Mouse (Mus musculus) spleen, adult 2 months (tissue): ENCODE results near the gene Ifna14. TPM values are rescaled to one million over a fixed set of nuclear protein-coding genes. Genes with fewer than 3 reads are reported as not detected.
"Not testable (repeated sequence)": the region's sequence is repeated elsewhere in the genome, so short reads cannot be mapped to it uniquely, and the experiment has no call there.

Source experiments
- DNase-seq, 2 experiments: peaks; one replicate each; pipeline versions ENCODE4 v3.0.0 to v3.0.0-alpha.2; 2012 to 2021; ENCODE audit warnings: low spot score in 2 of 2, low read depth in 1 of 2
- H3K27ac ChIP-seq: fragments of 200-500 bp; 2 replicates; pipeline ENCODE4 v1.5.1; 2012; ENCODE audit warnings: low read length, inconsistent platforms; ENCODE audit not compliant: insufficient read depth
- H3K27me3 ChIP-seq: fragments of 200-500 bp; 2 replicates; pipeline ENCODE4 v1.6.1; 2012; ENCODE audit warnings: mild to moderate bottlenecking, moderate library complexity, low read length, inconsistent platforms; ENCODE audit not compliant: control insufficient read depth, insufficient read depth
- H3K36me3 ChIP-seq: fragments of 200-500 bp; 2 replicates; pipeline ENCODE4 v1.6.1; 2012; ENCODE audit warnings: mild to moderate bottlenecking, low read length, inconsistent platforms; ENCODE audit not compliant: control insufficient read depth, insufficient read depth
- H3K4me1 ChIP-seq: fragments of 200-500 bp; 2 replicates; pipeline ENCODE4 v1.6.1; 2011; ENCODE audit warnings: inconsistent platforms; ENCODE audit not compliant: control insufficient read depth, insufficient read depth, insufficient read length
- H3K4me3 ChIP-seq: fragments of 200-500 bp; 2 replicates; pipeline ENCODE4 v1.5.1; 2011; ENCODE audit warnings: mild to moderate bottlenecking, inconsistent platforms; ENCODE audit not compliant: insufficient read depth, insufficient read length; ENCODE audit errors: extremely low read depth
- CTCF ChIP-seq: fragments of 200-500 bp; IDR thresholded peaks from 2 replicates; pipeline ENCODE4 v1.5.1; 2011; ENCODE audit warnings: mild to moderate bottlenecking, inconsistent platforms; ENCODE audit not compliant: insufficient read depth, insufficient read length, insufficient replicate concordance; ENCODE audit errors: extremely low read depth
- POLR2A ChIP-seq: fragments of 200-500 bp; IDR thresholded peaks from 2 replicates; pipeline ENCODE4 v1.6.1; 2011; ENCODE audit warnings: low read depth, low read length, inconsistent platforms
- WGBS: fragments of 180-500 bp; shearing (Covaris S2); methylation state at CpG from one replicate; pipeline ENCODE4 v1.1.7; 2018; 5-methylcytosine and 5-hydroxymethylcytosine counted together
- polyA plus RNA-seq: library from polyadenylated mRNA; depleted of rRNA; stranded (reverse); fragments of >200 nt; gene quantifications from 2 replicates; pipeline ENCODE4 v1.2.3, GENCODE M21; 2012; rRNA removed

Ifna14 gene
- polyA plus RNA-seq = not detected in 2 replicates

DNA sequence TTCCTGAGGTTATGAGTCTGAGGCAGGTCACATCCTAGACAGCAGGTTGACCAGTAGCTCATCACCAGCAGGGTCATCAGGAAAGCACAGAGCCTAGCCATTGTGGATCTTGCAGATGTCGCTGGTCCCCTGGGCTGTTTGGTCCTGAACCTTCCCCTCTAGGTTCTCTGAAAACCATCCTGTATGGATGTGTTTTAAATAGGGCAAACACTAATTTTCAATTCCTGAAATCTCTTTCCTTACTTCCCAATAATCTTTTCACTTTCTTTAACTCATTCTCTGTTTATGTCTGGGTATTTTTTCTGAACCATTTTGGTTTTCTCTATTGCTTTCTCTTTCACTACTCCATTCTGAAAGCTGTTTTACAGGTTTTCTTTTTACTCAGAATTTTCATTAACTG, at the start of gene Ifna14:
Gene Ifna14 (minus strand): TSS at position 101 of the 400 bp plus-strand sequence.
- Histone ChIP-seq H3K4me3 (no peak within 1 kb of the TSS), H3K27me3 (no peaks in the 10 kb centered on the region), H3K4me1 (no peaks in the 10 kb centered on the region), H3K27ac (no peak within 1 kb of the TSS), H3K36me3 (no peaks in the 10 kb centered on the region)
- TF ChIP-seq POLR2A = no peak
- no peak for TF ChIP-seq CTCF
- 75% methylated on average over 1 of the region's 1 CpGs for WGBS
- no peak for DNase-seq

DNA sequence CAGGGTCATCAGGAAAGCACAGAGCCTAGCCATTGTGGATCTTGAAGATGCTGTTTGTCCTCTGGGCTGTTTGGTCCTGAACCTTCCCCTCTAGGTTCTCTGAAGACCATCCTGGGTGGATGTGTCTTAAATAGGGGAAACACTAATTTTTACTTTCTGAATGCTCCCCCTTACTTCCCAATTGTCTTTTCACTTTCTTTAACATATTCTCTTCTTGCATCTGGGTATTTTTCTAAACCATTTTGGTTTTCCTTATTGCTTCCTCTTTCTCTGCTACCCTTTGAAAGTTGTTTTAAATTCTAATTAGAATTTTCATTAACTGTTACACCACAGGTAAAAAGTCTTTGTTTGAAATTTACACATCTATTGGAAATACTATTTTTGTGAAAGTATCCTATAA, 31.7 kb upstream of the Ifna14 start, which contains the start of gene Ifna12:
Gene Ifna12 (minus strand): TSS at position 101 of the 400 bp plus-strand sequence.
- Histone ChIP-seq H3K27me3 (no peaks in the 10 kb centered on the region), H3K27ac (no peak within 1 kb of the TSS), H3K36me3 (no peaks in the 10 kb centered on the region), H3K4me3 (no peak within 1 kb of the TSS), H3K4me1 (no peaks in the 10 kb centered on the region)
- DNase-seq = no peak
- TF ChIP-seq POLR2A (no peak), CTCF (no peak)

DNA sequence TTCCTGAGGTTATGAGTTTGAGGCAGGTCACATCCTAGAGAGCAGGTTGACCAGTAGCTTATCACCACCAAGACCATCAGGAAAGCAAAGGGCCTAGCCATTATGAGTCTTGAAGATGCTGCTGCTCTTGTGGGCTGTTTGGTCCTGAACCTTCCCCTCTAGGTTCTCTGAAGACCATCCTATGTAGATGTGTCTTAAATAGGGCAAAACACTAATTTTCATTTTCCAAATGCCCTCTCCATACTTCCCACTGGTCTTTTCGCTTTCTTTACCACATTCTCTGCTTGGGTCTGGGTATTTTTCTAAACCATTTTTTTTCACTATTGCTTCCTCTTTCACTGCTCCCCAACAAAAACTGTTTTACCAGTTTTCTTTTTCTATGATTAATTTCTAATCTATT, 20.7 kb upstream of the Ifna14 start, which contains the start of gene Ifna9:
Gene Ifna9 (minus strand): TSS at position 101 of the 400 bp plus-strand sequence.
- Histone ChIP-seq H3K4me3 (no peak within 1 kb of the TSS), H3K27me3 (no peaks in the 10 kb centered on the region), H3K4me1 (no peaks in the 10 kb centered on the region), H3K27ac (no peak within 1 kb of the TSS), H3K36me3 (no peaks in the 10 kb centered on the region)
- DNase-seq = no peak
- TF ChIP-seq CTCF = no peak
- no peak for TF ChIP-seq POLR2A
- 49% methylated on average over 1 of the region's 1 CpGs for WGBS

DNA sequence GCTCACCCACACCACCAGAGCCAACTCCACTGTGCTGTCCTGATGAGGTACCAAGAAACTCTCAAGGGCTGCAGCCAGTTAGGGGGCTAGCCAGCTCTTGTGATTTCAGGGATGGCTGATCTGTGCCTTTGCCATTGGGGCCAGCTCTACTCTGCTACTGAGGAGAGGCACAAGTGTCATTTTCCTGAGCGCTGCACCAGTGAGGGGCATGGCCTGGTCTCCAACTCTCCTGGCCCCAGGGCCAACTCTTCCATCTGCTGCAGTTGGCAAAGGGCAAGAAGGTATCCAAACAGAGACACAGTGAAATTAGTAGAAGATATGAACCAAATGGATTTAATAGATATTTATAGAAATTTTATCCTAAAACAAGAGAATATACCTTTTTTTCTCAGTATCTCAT, 9.8 kb downstream of the Ifna14 start:
- DNase-seq = no peak
- no peak for TF ChIP-seq CTCF
- no peak for TF ChIP-seq POLR2A
- Histone ChIP-seq H3K27me3 (no peaks in the 10 kb centered on the region), H3K36me3 (no peaks in the 10 kb centered on the region), H3K4me1 (no peaks in the 10 kb centered on the region), H3K4me3 (no peak overlapping the region), H3K27ac (no peak overlapping the region)
- WGBS = 91% methylated on average over 1 of the region's 1 CpGs

DNA sequence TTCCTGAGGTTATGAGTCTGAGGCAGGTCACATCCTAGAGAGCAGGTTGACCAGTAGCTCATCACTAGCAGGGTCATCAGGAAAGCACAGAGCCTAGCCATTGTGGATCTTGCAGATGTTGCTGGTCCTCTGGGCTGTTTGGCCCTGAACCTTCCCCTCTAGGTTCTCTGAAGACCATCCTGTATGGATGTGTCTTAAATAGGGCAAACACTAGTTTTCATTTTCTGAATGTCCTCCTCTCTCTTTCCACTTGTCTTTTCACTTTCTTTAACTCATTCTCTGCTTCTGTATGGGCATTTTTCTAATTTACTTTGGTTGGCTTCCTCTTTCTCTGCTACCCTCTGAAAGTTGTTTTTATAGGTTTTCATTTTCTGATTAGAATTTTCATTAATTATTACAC, 13.5 kb downstream of the Ifna14 start, which contains the start of gene Ifna15:
Gene Ifna15 (minus strand): TSS at position 101 of the 400 bp plus-strand sequence.
- not testable (repeated sequence) for H3K4me1 ChIP-seq, H3K36me3 ChIP-seq, H3K27ac ChIP-seq, DNase-seq, H3K27me3 ChIP-seq, H3K4me3 ChIP-seq

DNA sequence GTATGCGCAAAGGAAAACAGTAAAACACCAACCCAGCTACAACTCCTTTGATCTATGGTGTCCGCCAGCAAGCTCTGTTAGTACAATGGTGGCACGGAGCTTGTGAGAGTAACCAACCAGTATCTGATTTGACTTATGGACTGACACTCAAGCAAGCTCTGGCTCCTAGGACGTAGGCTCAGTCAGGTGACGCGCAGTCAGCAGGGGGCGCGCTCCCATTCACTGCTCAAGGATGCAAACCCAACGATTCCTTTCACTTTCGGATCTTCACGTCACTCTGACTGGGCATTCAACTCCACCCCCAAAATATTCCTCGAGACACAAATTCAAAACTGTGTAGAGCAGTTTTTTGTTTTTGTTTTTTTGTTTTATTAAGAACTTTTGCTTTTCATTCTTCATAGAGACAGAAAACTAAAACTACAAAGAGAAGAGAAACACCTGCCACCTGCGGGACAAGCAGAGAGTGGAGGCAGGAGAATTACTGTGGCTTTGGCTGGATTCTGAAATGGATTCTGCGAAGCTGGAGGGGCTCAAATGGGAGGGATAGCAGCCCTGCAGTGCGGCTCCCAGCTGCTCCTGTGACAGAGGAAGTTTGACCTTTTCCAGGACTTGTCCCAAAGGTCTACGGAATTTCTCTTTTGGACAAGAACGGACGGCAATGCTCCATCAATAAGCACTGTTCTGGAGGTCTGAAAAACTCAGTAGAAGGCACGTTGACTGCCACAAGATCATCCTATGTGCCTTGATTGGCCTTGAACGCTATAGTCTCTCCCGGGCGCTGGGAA, 21.2 kb downstream of the Ifna14 start:
- no peaks in the 10 kb centered on the region for H3K27me3 ChIP-seq
- peak; percentile 72 to 76 for DNase-seq
- H3K4me3 ChIP-seq = peak overlapping the region; percentile 48
- 16% methylated on average over 22 of the region's 22 CpGs for WGBS
- no peaks in the 10 kb centered on the region for H3K36me3 ChIP-seq
- no peak overlapping the region for H3K27ac ChIP-seq
- H3K4me1 ChIP-seq = peaks cover 2% of the 10 kb centered on the region; the same call in 1 of the 2 replicates
- TF ChIP-seq POLR2A (no peak), CTCF (peak; percentile 93)

DNA sequence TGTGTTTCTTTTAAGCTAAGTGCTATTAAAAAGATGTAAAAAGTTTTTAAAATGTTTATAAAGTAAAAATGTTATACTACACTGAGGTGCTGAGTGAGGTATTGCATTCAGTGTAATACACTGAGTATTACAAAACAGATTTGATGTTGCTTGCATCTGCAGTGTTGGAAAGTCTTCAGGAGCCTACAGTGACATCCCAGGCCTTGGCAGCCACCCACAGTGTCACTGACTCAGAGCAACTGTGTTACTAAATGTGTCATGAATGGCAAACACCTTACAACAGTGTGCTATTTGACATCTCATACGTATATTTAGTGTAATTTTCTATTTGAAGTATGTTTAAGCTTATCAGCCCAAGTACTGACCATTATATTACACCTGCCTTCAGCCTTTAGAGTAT, 23.6 kb downstream of the Ifna14 start:
- TF ChIP-seq POLR2A (no peak), CTCF (no peak)
- 86% methylated on average over 1 of the region's 1 CpGs for WGBS
- peaks cover 2% of the 10 kb centered on the region; the same call in 1 of the 2 replicates for H3K4me1 ChIP-seq
- H3K4me3 ChIP-seq = no peak overlapping the region
- DNase-seq = no peak
- H3K27me3 ChIP-seq = no peaks in the 10 kb centered on the region
- no peak overlapping the region for H3K27ac ChIP-seq
- H3K36me3 ChIP-seq = no peaks in the 10 kb centered on the region
